Mouse (Mus musculus) layer of hippocampus, postnatal 10 days (tissue): ENCODE measurements around the gene Emp2. TPM values are rescaled to one million over a fixed set of nuclear protein-coding genes. Genes with fewer than 3 reads are reported as not detected.
"Not testable (repeated sequence)": the region's sequence is repeated elsewhere in the genome, so short reads cannot be mapped to it uniquely, and the experiment has no call there.

ENCODE experiments used
- DNase-seq, 2 experiments: peaks; one replicate each; pipeline ENCODE4 v3.0.0; 2021; ENCODE audit warnings: low spot score in 2 of 2
- total RNA-seq, 2 experiments: library from RNA; stranded (reverse); gene quantifications; 2 replicates each; pipeline ENCODE4 v1.2.3; 2021

Gene Emp2
- total RNA-seq, 2 experiments from 2014 or later: 42.3 to 43.0 TPM

- no peak for DNase-seq
Observed at GRCm38 (mm10) chr16:10319914-10320569, 6.3 kb upstream of the Emp2 start.

GRCm38 (mm10) chr16:10317197-10317544, 3.4 kb upstream of the Emp2 start:
- DNase-seq: no peak

GRCm38 (mm10) chr16:10316493-10317196, 2.9 kb upstream of the Emp2 start:
- DNase-seq: no peak

GRCm38 (mm10) chr16:10313226-10313625, 542 bp downstream of the Emp2 start:
- peak; percentile 17 to 43 for DNase-seq

GRCm38 (mm10) chr16:10311989-10312388, 1.8 kb downstream of the Emp2 start:
- no peak for DNase-seq

GRCm38 (mm10) chr16:10311086-10311485, 2.7 kb downstream of the Emp2 start:
- DNase-seq: no peak

GRCm38 (mm10) chr16:10310507-10310906, 3.3 kb downstream of the Emp2 start:
- no peak for DNase-seq

- no peak for DNase-seq
Observed at GRCm38 (mm10) chr16:10307351-10307750, 6.4 kb downstream of the Emp2 start.

GRCm38 (mm10) chr16:10306101-10306500, 7.7 kb downstream of the Emp2 start:
- no peak for DNase-seq

- DNase-seq: no peak
Observed at GRCm38 (mm10) chr16:10301337-10301736, 12.4 kb downstream of the Emp2 start.

GRCm38 (mm10) chr16:10300231-10301186, 13.3 kb downstream of the Emp2 start:
- DNase-seq: no peak

GRCm38 (mm10) chr16:10299637-10300036, 14.1 kb downstream of the Emp2 start:
- DNase-seq: no peak

GRCm38 (mm10) chr16:10297696-10298644, 15.8 kb downstream of the Emp2 start:
- DNase-seq: no peak

- DNase-seq: no peak
Observed at GRCm38 (mm10) chr16:10288115-10288514, 25.7 kb downstream of the Emp2 start.

- DNase-seq: no peak
Observed at GRCm38 (mm10) chr16:10286513-10287268, 27.1 kb downstream of the Emp2 start.

GRCm38 (mm10) chr16:10281890-10282289, 31.9 kb downstream of the Emp2 start:
- no peak for DNase-seq

GRCm38 (mm10) chr16:10280286-10280951, 33.3 kb downstream of the Emp2 start:
- peak; percentile 86 to 91 for DNase-seq

GRCm38 (mm10) chr16:10276778-10277177, 37.0 kb downstream of the Emp2 start:
- DNase-seq: not testable (repeated sequence)

GRCm38 (mm10) chr16:10274465-10274864, 39.3 kb downstream of the Emp2 start:
- no peak for DNase-seq
